Mouse (Mus musculus) spleen, postnatal 4 days (tissue): Measurements from ENCODE around the gene Il1r1.

Experiments used
- DNase-seq, 2 experiments: peaks; one replicate each; pipeline ENCODE4 v3.0.0; 2022; ENCODE audit warnings: low spot score in 2 of 2

Il1r1 gene

GRCm38 (mm10) chr1:40362784-40363183, 137.9 kb downstream of the Il1r1 start:
- DNase-seq, result no peak
